Mouse (Mus musculus) midbrain, embryonic 16.5 days (tissue): ENCODE data around the gene Efcab14. TPM values are rescaled to one million over a fixed set of nuclear protein-coding genes. Genes with fewer than 3 reads are reported as not detected.

Experiments used
- ATAC-seq: fragments of 200-750 bp; cut with Nextera tagmentation; 2 replicates; pipeline ENCODE4 v1.8.0; 2017; ENCODE audit warnings: moderate TSS enrichment
- H3K27ac ChIP-seq: fragments of 300-500 bp; sonication (generic); 2 replicates; pipeline ENCODE4 v1.5.1; 2014; ENCODE audit warnings: mild to moderate bottlenecking, low read length, mixed read lengths
- H3K27me3 ChIP-seq: fragments of 300-500 bp; sonication (generic); 2 replicates; pipeline ENCODE4 v1.6.1; 2014; ENCODE audit warnings: low read depth, low read length, mixed read lengths; ENCODE audit not compliant: control insufficient read depth, insufficient read depth
- H3K36me3 ChIP-seq: fragments of 300-500 bp; sonication (generic); 2 replicates; pipeline ENCODE4 v1.6.1; 2014; ENCODE audit warnings: mild to moderate bottlenecking, low read length, moderate library complexity, mixed read lengths; ENCODE audit not compliant: control insufficient read depth, insufficient read depth
- H3K4me1 ChIP-seq: fragments of 300-500 bp; sonication (generic); 2 replicates; pipeline ENCODE4 v1.6.1; 2014; ENCODE audit warnings: mild to moderate bottlenecking, low read length, mixed read lengths; ENCODE audit not compliant: control insufficient read depth, insufficient read depth
- H3K4me2 ChIP-seq: fragments of 300-500 bp; sonication (generic); 2 replicates; pipeline ENCODE4 v1.6.1; 2014; ENCODE audit warnings: mild to moderate bottlenecking, low read length, mixed read lengths
- H3K4me3 ChIP-seq: fragments of 300-500 bp; sonication (generic); 2 replicates; pipeline ENCODE4 v1.5.1; 2014; ENCODE audit warnings: low read depth, mild to moderate bottlenecking, low read length, moderate library complexity, mixed read lengths
- H3K9ac ChIP-seq: fragments of 300-500 bp; sonication (generic); 2 replicates; pipeline ENCODE4 v1.6.1; 2014; ENCODE audit warnings: low read depth, low read length, mixed read lengths
- H3K9me3 ChIP-seq: fragments of 300-500 bp; sonication (generic); replicated peaks from 2 replicates; pipeline ENCODE4 v1.6.1; 2014; ENCODE audit warnings: mild to moderate bottlenecking, low read length, mixed read lengths; ENCODE audit not compliant: control insufficient read depth, poor library complexity, severe bottlenecking
- WGBS: fragments of 180-500 bp; shearing (Covaris S2); extraction: QIAGEN DNeasy Blood & Tissue Kit; methylation state at CpG from one replicate; pipeline ENCODE4 v1.1.7; 2014; 5-methylcytosine and 5-hydroxymethylcytosine counted together
- polyA plus RNA-seq: library from polyadenylated mRNA; unstranded; fragments of >200 nt; fragmentation: Nextera tagmentation; extraction: Ambion mirVana; gene quantifications from 2 replicates; pipeline ENCODE4 v1.2.1, GENCODE M21; 2015

The Efcab14 gene
- polyA plus RNA-seq, result 17.3 and 17.6 TPM in 2 replicates

DNA sequence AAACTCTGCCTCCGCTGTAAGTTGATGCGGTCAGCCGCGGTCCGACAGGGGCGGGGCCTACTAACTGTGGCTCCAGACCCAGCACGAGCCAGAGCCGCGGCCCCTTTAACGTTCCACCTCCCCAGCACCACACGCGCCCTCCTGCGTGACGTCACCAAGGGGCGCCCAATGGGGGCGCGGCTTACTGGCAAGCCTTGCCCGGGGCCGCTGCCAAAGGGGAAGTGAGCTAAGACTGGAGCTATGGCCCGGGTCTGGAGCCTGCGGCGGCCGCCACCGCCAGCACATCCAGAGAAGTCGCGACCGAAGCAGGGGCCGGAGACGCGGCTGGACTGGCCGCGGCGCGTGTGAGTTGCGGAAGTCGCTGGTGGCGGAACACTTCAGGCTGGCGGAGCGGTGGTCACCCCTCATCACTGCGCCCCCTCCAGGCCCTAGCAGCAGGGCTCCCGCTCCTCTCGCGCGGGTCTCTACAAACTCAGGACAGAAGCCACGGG lies at the start of gene Efcab14:
Efcab14 (plus strand) TSS at position 194 of the 491 bp plus-strand sequence.
- no peaks in the 10 kb centered on the region for H3K27me3 ChIP-seq
- peak within 1 kb of the TSS; percentile 86 for H3K9ac ChIP-seq
- under 1% methylated on average over 44 of the region's 45 CpGs for whole genome bisulfite sequencing
- H3K36me3 ChIP-seq, result 0 out of 2 replicates have a peak, but pooled peaks cover 9% of the 10 kb centered on the region
- peak within 1 kb of the TSS; percentile 83 for H3K4me3 ChIP-seq
- peaks cover 18% of the 10 kb centered on the region for H3K4me1 ChIP-seq
- peak; percentile 100 for ATAC-seq
- peak within 1 kb of the TSS; percentile 81 for H3K27ac ChIP-seq
- H3K9me3 ChIP-seq, result no peaks in the 10 kb centered on the region
- peak within 1 kb of the TSS; percentile 86 for H3K4me2 ChIP-seq

GRCm38 (mm10) chr4:115701468-115701867 lies 36.1 kb upstream of the Efcab14 start:
- H3K27me3 ChIP-seq, result no peaks in the 10 kb centered on the region
- H3K9ac ChIP-seq, result no peak overlapping the region
- ATAC-seq, result no peak
- H3K4me2 ChIP-seq, result no peak overlapping the region
- H3K4me1 ChIP-seq, result no peaks in the 10 kb centered on the region
- H3K36me3 ChIP-seq, result no peaks in the 10 kb centered on the region
- no peaks in the 10 kb centered on the region for H3K9me3 ChIP-seq
- no peak overlapping the region for H3K27ac ChIP-seq
- WGBS, result 76% methylated on average over 3 of the region's 3 CpGs
- H3K4me3 ChIP-seq, result no peak overlapping the region

- Histone ChIP-seq H3K27ac (no peak overlapping the region), H3K9ac (no peak overlapping the region), H3K4me1 (no peaks in the 10 kb centered on the region), H3K4me3 (no peak overlapping the region), H3K27me3 (no peaks in the 10 kb centered on the region), H3K9me3 (no peaks in the 10 kb centered on the region), H3K4me2 (no peak overlapping the region), H3K36me3 (no peaks in the 10 kb centered on the region)
- WGBS, result 77% methylated on average over 2 of the region's 2 CpGs
- no peak for ATAC-seq
Measured at GRCm38 (mm10) chr4:115703927-115704505, 33.5 kb upstream of the Efcab14 start.

DNA sequence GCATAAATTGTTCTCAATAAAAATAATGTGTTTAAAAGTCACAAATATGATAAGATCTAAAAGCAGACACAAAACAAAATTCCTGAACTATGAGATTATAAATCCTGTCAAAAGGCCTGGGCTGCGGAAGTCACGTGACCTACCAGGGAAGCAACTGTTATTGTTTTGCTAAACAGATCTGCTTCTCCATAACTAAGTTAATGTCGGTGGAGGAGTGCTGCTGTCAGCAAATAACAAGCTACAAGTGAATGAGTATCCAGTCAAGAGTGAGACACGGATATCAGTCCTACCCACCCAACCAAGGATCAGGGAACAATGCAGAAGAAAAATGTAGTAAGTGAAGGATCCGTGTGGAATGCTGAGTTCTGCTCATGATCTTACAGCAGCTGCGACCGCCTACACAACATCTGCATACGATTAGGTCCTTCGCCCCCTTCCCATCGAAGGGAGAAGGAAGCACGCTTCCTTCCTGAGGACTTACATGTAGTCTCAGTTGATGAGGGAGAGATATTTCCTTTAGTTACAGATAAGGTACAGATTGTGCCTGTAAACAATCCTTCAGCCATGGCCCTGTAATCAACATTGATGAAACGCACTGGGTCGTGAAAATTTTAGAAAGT lies 28.5 kb upstream of the Efcab14 start:
- no peak overlapping the region for H3K9ac ChIP-seq
- H3K9me3 ChIP-seq, result no peaks in the 10 kb centered on the region
- H3K27me3 ChIP-seq, result no peaks in the 10 kb centered on the region
- peaks cover 2% of the 10 kb centered on the region; the same call in 1 of the 2 replicates for H3K4me1 ChIP-seq
- 74% methylated on average over 13 of the region's 13 CpGs for WGBS
- H3K36me3 ChIP-seq, result no peaks in the 10 kb centered on the region
- H3K27ac ChIP-seq, result no peak overlapping the region
- ATAC-seq, result no peak
- H3K4me3 ChIP-seq, result no peak overlapping the region
- H3K4me2 ChIP-seq, result no peak overlapping the region

DNA sequence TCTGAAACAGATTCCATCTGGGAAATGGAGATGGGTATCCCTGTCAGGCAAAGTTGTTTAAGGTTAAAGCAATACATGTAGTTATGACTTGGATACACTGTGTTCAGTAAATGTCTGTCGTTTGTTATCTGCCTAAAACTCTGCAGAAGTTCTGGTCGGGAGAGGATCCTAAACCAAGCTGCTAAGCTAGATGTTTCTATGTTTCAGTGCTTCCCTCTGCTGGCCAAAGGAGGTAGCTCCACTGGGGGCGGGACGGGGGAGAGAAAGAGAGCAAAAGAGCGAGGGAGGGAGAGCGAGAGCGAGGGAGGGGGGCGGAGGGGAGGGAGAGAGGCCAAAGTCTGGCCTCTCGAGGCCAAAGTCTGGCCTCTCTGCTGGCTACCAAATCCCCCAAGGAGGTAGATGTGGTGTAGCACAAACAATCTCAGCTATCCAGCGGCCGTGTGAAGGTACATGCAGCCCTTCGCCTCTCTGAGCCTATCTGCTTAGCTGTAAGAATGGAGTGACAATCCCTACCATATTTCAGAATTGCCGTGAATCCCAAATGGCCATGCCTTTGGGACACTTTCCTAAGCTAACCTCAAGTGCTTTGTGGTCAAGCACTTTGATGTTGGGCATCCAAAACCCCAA lies 27.6 kb upstream of the Efcab14 start:
- H3K27me3 ChIP-seq, result no peaks in the 10 kb centered on the region
- peak overlapping the region; percentile 55; the same call in 1 of the 2 replicates for H3K9ac ChIP-seq
- H3K9me3 ChIP-seq, result no peaks in the 10 kb centered on the region
- 12% methylated on average over 13 of the region's 13 CpGs for WGBS
- H3K27ac ChIP-seq, result no peak overlapping the region
- peaks cover 2% of the 10 kb centered on the region; the same call in 1 of the 2 replicates for H3K4me1 ChIP-seq
- peak overlapping the region; percentile 59 for H3K4me2 ChIP-seq
- H3K36me3 ChIP-seq, result no peaks in the 10 kb centered on the region
- peak; percentile 82 for ATAC-seq
- peak overlapping the region; percentile 31 for H3K4me3 ChIP-seq

DNA sequence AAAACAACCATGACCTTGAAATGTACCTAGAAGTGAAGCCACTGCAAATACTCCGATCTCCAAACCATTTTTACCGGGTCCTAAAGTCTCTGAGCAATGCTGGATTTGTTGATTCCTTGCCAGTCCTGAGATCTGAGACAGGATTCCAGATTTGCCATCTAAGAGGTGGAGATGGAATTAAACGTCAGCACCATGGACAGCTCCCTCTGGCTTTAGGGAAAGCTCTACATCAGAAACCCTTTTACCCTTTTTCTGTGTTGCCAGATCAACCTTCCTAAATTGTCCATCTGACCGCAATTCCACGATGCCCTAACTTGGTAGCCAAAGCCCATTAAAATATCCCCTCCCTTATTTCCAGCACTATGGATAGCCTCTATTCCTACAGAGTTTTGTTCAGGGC lies 8.8 kb upstream of the Efcab14 start:
- ATAC-seq, result no peak
- no peak overlapping the region for H3K4me3 ChIP-seq
- H3K4me1 ChIP-seq, result no peaks in the 10 kb centered on the region
- no peak overlapping the region for H3K4me2 ChIP-seq
- H3K9ac ChIP-seq, result no peak overlapping the region
- peaks cover 5% of the 10 kb centered on the region for H3K27me3 ChIP-seq
- no peaks in the 10 kb centered on the region for H3K9me3 ChIP-seq
- H3K27ac ChIP-seq, result no peak overlapping the region
- no peaks in the 10 kb centered on the region for H3K36me3 ChIP-seq
- WGBS, result 14% methylated on average over 5 of the region's 5 CpGs

DNA sequence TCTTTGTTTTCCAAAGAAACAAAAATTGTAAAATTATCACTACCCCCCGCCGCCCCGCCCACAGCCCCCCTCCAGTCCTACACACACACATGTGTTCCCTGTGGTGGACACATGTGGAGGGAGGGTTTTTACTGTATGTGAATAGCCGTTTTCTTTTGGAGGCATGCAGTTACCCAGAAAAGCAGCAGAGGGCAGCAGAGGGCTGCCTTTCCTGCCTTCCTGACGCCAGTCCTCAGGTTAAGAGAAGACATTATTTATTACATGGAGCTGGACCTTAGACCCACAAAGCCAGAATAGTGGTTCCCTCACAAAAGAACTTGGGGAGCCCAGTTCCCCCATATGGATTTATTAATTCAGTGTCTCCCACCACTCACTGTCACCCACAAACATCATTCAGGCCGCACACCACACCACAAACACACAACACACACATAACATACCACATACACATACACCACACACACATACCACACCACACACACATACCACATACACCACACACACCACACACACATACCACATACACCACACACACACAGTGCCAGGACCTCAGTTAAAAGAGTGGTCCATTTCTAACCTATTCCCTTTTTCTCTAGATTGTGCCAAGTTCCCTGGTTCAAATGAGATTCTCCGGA lies 5.8 kb upstream of the Efcab14 start:
- no peak overlapping the region for H3K4me2 ChIP-seq
- WGBS, result 25% methylated on average over 7 of the region's 7 CpGs
- H3K36me3 ChIP-seq, result no peaks in the 10 kb centered on the region
- H3K9ac ChIP-seq, result no peak overlapping the region
- H3K27me3 ChIP-seq, result peaks cover 5% of the 10 kb centered on the region
- no peaks in the 10 kb centered on the region for H3K4me1 ChIP-seq
- H3K9me3 ChIP-seq, result no peaks in the 10 kb centered on the region
- ATAC-seq, result peak; percentile 78
- no peak overlapping the region for H3K4me3 ChIP-seq
- H3K27ac ChIP-seq, result no peak overlapping the region

GRCm38 (mm10) chr4:115732223-115732818 lies 5.2 kb upstream of the Efcab14 start:
- H3K27me3 ChIP-seq, result peaks cover 5% of the 10 kb centered on the region
- no peak for ATAC-seq
- H3K9ac ChIP-seq, result no peak overlapping the region
- 0 out of 2 replicates have a peak, but pooled peaks cover 3% of the 10 kb centered on the region for H3K4me1 ChIP-seq
- no peaks in the 10 kb centered on the region for H3K9me3 ChIP-seq
- H3K27ac ChIP-seq, result no peak overlapping the region
- 90% methylated on average over 2 of the region's 3 CpGs for WGBS
- no peak overlapping the region for H3K4me3 ChIP-seq
- H3K36me3 ChIP-seq, result no peaks in the 10 kb centered on the region
- no peak overlapping the region for H3K4me2 ChIP-seq
